In the genomic region with DNA sequence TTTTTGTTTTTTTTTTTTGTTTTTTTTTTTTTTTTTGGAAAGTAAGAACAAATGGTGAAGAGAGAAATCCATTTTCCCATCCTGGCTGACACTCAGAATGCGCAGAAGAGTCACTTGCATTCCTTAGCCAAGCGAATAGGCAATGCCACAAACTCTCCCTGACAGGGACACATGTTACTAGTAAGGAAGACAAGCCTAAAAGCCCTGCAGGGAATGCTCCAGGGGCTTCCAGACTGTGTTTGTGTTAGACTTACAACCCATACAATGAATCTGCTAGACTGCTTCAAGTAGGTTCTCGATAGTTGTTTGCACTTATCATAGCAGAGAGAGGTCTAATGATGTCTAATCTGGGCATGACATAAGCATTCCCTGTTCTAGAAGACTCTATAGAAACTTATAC, we compare ENCODE assay signal across 26 mouse cellular contexts.
"Had no signal": no experiment of that assay in that cellular context is flagged by ENCODE, and none has a peak within 500 bp of the region (broad histone marks: within the 10 kb centered on the region; RNA-seq: fewer than 3 reads in every experiment).

No protein-coding gene starts in this region.

- H3K36me3 ChIP-seq: heart, embryonic 12.5 days; hindbrain, embryonic 10.5 days; hindbrain, embryonic 12.5 days; intestine, embryonic 15.5 days; limb, embryonic 10.5 days; limb, embryonic 12.5 days; liver, embryonic 13.5 days had no signal

- ATAC-seq: hindbrain, embryonic 16.5 days; inflammation-experienced regulatory T-cells, adult 6 months; intestine, embryonic 15.5 days; intestine, postnatal 0 days had no signal

- H3K27ac ChIP-seq: gastrocnemius, adult 2 months; hindbrain, embryonic 10.5 days; hindbrain, embryonic 12.5 days; hindbrain, embryonic 14.5 days; intestine, embryonic 15.5 days; layer of hippocampus, adult 2 months; left cerebral cortex, adult 2 months; limb, embryonic 10.5 days; limb, embryonic 12.5 days; liver, embryonic 13.5 days had no signal

- DNase-seq: gastrocnemius, adult 2 months; gastrocnemius, postnatal 10 days; gastrocnemius, postnatal 25 days; heart, adult 18-20 months; heart, postnatal 10 days; heart, postnatal 4 days; kidney, adult 18-20 months; kidney, adult 8-10 months; kidney, postnatal 10 days; kidney, postnatal 25 days; kidney, postnatal 4 days; liver; liver, embryonic 13.5 days had no signal

- H3K9me3 ChIP-seq: heart, embryonic 12.5 days; hindbrain, embryonic 10.5 days; hindbrain, embryonic 12.5 days; intestine, embryonic 15.5 days; limb, embryonic 10.5 days; limb, embryonic 12.5 days; liver, embryonic 13.5 days had no signal

- H3K27me3 ChIP-seq: heart, embryonic 12.5 days; hindbrain, embryonic 12.5 days; intestine, embryonic 15.5 days; limb, embryonic 12.5 days; liver, embryonic 13.5 days had no signal

- H3K9ac ChIP-seq: heart, embryonic 12.5 days; hindbrain, embryonic 12.5 days; hindbrain, embryonic 14.5 days; intestine, embryonic 15.5 days; limb, embryonic 12.5 days; liver, embryonic 13.5 days had no signal

- H3K4me1 ChIP-seq: heart, embryonic 12.5 days; hindbrain, embryonic 10.5 days; hindbrain, embryonic 12.5 days; intestine, embryonic 15.5 days; limb, embryonic 10.5 days; limb, embryonic 12.5 days; liver, embryonic 13.5 days had no signal

- H3K4me2 ChIP-seq: heart, embryonic 12.5 days; hindbrain, embryonic 12.5 days; hindbrain, embryonic 14.5 days; intestine, embryonic 15.5 days; limb, embryonic 12.5 days; liver, embryonic 11.5 days; liver, embryonic 13.5 days had no signal

- H3K4me3 ChIP-seq: gastrocnemius, adult 2 months; heart, embryonic 12.5 days; hindbrain, embryonic 10.5 days; hindbrain, embryonic 12.5 days; intestine, embryonic 15.5 days; layer of hippocampus, adult 2 months; left cerebral cortex, adult 2 months; limb, embryonic 10.5 days; limb, embryonic 12.5 days; liver, embryonic 13.5 days had no signal
